Mouse (Mus musculus): ENCODE measurements around the gene Lmntd1. TPM values are rescaled to one million over a fixed set of nuclear protein-coding genes. Genes with fewer than 3 reads are reported as not detected.

The Lmntd1 gene
- polyA plus RNA-seq (2012; ENCODE audit: low replicate concordance), result not detected in 2 replicates

GRCm38 (mm10) chr6:145614219-145614618, at the start of gene Lmntd1:
Gene Lmntd1 (minus strand): TSS chr6:145614319.

GRCm38 (mm10) chr6:145615666-145616210, 1.6 kb upstream of the Lmntd1 start, which contains the start of gene Tuba3b:
Gene Tuba3b (plus strand): TSS chr6:145615757.

Other genes starting within 250 kb of the Lmntd1 start
- not detected in 2 replicates for gene Tuba3b, start 1.4 kb upstream of the Lmntd1 start, polyA plus RNA-seq (2012; ENCODE audit: low replicate concordance)
- 0.08 and 0.35 TPM in 2 replicates for gene Rassf8, start 132.4 kb upstream of the Lmntd1 start, polyA plus RNA-seq (2012; ENCODE audit: low replicate concordance)